Mouse (Mus musculus): ENCODE measurements around the gene Rint1. TPM values are rescaled to one million over a fixed set of nuclear protein-coding genes. Genes with fewer than 3 reads are reported as not detected.
"Not testable (repeated sequence)": the region's sequence is repeated elsewhere in the genome, so short reads cannot be mapped to it uniquely, and the experiment has no call there.

Gene Rint1
- polyA plus RNA-seq, 1 experiment: 15.4 TPM

DNA sequence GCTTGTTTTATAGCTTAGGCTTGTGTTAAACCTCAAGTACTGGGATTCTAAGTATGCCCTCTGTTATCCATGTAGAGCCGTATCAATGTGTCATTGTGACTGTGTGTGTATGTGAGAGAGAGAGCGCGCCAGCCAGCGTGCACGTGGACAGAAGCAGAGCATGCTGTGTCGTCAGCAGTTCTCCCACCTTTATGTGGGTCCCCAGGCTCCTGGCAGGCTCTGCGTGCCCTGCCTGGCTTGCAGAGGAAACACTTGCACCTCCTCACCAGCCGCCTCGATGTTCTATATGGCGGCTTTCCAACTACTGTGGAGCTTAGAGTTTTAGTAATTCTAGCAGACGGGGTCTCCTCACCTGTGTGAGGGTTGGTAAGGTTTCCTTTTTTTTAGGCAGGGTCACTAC lies 34.8 kb downstream of the Rint1 start:
- H3K4me3 ChIP-seq (ENCODE audit: insufficient read depth, low read length): no peak overlapping the region
- H3K27ac ChIP-seq (ENCODE audit: insufficient read depth, low read length): no peak overlapping the region
- TF ChIP-seq POLR2A (IDR thresholded peaks at IDR 0.05; ENCODE audit: extremely low read depth, insufficient read depth, low read length): no peak
- no peak for TF ChIP-seq CTCF (IDR thresholded peaks at IDR 0.05; ENCODE audit: extremely low read depth, insufficient read depth, low read length)
- no peaks in the 10 kb centered on the region for H3K4me1 ChIP-seq (ENCODE audit: control insufficient read depth, insufficient read depth, low read length)

DNA sequence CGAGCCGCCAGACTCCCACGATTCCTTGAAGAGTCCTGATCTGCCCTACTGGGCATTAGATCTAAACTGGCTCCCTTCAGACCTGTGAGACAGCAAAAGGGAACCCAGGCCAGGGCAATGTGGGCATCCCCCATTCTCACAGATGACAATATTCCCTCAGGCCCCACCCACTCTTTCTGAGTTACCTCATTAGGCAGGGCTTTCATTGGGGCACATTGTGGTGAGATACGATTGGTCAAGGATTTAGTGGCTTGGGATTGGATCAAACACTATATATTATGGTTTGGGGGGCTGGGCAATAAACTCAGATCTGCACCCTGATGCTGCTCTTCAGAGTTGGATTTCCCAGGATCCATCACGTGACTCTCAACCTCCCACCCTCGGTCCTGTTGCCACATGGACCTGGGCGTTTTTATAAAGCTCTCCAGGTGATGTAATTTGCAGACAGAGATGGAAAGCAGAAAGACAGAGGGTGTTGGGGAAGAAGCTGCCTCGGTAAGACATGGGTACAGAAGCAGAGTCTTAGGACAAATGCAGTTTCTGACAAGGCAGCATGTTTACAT lies 36.7 kb downstream of the Rint1 start:
- Histone ChIP-seq H3K4me3 (ENCODE audit: insufficient read depth, low read length) (no peak overlapping the region), H3K4me1 (ENCODE audit: control insufficient read depth, insufficient read depth, low read length) (no peaks in the 10 kb centered on the region), H3K27ac (ENCODE audit: insufficient read depth, low read length) (no peak overlapping the region)
- TF ChIP-seq CTCF (IDR thresholded peaks at IDR 0.05; ENCODE audit: extremely low read depth, insufficient read depth, low read length): no peak

DNA sequence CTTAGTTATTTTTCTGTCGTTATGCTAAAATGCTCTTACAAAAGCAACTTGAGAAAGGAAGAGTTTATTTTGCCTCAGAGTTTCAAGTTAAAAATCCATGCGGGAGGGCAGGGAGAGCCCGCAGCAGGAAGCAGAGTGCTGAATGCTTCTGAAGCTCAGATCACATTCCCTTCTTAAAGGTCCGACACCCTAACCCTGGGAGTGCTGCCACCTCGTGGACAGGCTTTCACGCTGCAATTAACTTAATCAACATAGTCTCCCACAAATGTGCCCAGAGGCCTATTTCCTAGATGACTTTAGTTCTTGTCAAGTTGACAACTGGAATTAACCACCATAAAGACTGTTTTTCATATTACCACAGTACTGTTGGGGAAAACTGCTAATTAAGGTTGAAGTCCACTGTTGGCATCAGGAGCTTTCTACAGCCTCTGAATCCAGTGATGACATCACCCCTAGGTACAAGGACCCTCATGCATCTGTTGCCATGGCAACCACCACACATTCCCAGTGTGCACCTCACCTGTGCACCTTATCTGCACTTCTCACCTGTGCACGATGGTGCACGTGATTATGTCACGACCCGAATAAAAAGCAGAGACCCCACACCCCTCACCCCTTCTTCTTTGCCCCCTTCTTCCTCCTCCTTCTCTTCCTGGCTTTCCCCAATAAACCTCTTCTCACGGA lies 39.0 kb downstream of the Rint1 start:
- TF ChIP-seq CTCF (IDR thresholded peaks at IDR 0.05; ENCODE audit: extremely low read depth, insufficient read depth, low read length): peak; percentile 71
- no peak for TF ChIP-seq POLR2A (IDR thresholded peaks at IDR 0.05; ENCODE audit: extremely low read depth, insufficient read depth, low read length)
- no peaks in the 10 kb centered on the region for H3K4me1 ChIP-seq (ENCODE audit: control insufficient read depth, insufficient read depth, low read length)
- no peak overlapping the region for H3K27ac ChIP-seq (ENCODE audit: insufficient read depth, low read length)
- no peak overlapping the region for H3K4me3 ChIP-seq (ENCODE audit: insufficient read depth, low read length)

DNA sequence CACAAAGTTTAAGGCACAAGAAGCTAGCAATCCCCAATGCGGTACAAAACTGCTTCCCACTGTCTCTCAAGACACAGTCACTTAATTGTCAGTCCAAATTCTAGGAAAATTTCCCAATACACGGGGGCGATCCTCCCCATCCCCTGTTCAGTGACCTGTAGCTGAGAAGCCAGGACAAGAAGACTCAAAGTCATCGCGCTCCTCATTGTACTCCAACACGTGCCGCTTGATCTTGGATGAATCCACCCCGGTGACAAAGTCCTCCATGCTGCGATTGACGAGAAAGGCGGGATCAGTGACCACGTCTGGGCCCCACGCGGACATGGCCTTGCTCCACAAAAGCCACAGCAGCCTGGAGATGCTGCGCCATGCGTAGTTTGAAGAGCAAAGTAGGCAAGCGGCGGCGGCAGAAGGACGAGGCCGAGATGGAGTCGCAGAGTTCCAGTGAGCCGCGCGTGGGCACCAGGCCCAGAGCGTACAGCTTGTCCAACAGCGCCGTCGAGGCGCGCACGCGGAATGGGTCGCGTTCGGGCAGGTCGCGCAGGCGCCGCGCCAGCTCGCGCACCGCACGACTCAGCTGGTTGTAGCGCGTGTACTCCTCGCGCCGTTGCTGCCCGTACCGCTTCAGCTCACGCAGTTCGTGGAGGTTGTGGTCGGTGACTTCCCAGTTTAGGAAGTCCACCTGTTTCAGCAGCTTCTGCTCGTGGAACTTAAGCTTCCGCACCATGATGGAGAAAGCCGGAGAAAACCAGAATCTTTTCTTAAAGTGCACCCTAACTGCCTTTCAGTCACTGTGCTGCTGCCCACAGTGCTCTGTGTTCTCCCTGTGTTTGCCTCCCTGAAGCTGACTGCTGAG lies 43.6 kb downstream of the Rint1 start:
- Histone ChIP-seq H3K4me3 (ENCODE audit: insufficient read depth, low read length) (no peak overlapping the region), H3K4me1 (ENCODE audit: control insufficient read depth, insufficient read depth, low read length) (no peaks in the 10 kb centered on the region), H3K27ac (ENCODE audit: insufficient read depth, low read length) (no peak overlapping the region)
- TF ChIP-seq CTCF (IDR thresholded peaks at IDR 0.05; ENCODE audit: extremely low read depth, insufficient read depth, low read length) (no peak), POLR2A (IDR thresholded peaks at IDR 0.05; ENCODE audit: extremely low read depth, insufficient read depth, low read length) (no peak)

DNA sequence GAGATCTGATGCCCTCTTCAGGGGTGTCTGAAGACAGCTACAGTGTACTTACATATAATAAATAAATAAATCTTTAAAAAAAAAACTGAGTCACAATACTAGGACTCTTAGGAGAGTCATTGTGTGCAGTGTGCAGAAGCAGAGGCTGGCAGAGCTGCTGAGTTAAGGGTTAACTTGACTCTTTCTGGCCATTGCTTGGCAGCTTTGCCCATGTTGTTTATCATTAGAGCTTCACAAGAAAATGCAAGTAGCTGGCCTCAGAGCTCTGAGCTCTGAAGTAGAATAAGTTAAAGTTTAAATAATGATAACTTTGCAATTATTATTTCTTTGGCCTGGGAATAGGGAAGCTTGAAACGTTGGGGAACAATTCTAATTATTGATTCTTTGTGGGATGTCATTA lies 48.2 kb downstream of the Rint1 start:
- not testable (repeated sequence) for H3K27ac ChIP-seq (ENCODE audit: insufficient read depth, low read length); H3K4me3 ChIP-seq (ENCODE audit: insufficient read depth, low read length); H3K4me1 ChIP-seq (ENCODE audit: control insufficient read depth, insufficient read depth, low read length)

DNA sequence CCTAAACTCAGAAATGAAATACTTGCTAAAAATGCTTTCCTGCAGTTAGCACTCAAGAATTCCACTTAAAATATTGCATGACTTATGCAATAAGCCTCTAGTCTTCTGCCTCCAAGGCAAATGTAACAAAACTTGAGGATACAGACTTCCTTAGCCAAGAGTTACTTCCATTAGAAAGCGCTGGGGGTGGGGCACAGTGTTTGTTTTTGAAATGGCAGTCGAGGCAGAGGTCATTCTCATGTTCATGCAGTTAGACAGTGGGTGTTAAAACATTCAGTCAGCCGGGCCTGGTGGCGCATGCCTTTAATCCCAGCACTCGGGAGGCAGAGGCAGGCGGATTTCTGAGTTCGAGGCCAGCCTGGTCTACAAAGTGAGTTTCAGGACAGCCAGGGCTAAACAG lies 50.6 kb downstream of the Rint1 start:
- Histone ChIP-seq H3K4me3 (ENCODE audit: insufficient read depth, low read length) (no peak overlapping the region), H3K4me1 (ENCODE audit: control insufficient read depth, insufficient read depth, low read length) (peaks cover 3% of the 10 kb centered on the region; the same call in 1 of the 2 replicates), H3K27ac (ENCODE audit: insufficient read depth, low read length) (no peak overlapping the region)
- no peak for TF ChIP-seq POLR2A (IDR thresholded peaks at IDR 0.05; ENCODE audit: extremely low read depth, insufficient read depth, low read length)
- no peak for TF ChIP-seq CTCF (IDR thresholded peaks at IDR 0.05; ENCODE audit: extremely low read depth, insufficient read depth, low read length)

DNA sequence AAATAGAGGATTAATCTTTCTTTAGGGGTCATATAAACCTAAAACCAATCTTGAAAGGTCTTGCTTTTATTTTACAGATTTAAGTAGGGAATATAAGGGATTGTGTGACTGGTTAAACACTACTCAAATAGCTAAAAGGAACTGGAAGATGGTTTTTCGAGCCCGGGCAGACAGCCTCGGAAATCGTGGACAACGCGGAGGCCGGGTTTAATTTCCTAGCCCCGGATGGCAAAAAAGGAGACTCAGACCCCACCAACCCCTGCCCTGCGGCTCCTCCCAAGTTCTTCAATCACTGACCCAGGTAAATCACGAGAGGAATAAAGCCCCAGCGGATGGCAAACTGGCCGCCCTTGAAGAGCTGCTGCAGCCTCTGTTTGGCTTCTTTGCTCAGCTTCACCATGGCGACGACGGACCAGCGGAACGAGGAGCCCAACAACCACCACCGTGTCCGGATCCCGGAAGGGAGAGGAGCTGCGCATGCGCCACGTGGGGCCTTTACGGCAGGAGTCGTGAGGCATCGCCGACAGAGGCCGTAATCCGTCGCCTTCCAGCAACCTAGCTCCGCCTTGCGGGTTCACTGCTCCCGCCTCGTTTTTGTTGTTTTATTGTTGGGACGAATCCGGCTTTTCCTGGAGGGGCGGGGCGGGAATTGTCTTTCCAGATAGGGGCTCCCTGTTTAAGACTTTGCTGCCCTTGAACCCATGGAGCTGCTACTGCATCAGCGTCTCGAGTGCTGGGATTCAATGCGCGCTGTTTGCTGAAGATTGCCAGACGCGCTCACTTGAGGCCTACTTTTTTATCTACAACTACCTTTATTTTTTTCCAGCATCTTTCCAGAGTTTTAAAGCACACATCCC lies 56.4 kb downstream of the Rint1 start, which contains the start of gene Tomm7:
TSS of gene Tomm7 (minus strand) at position 488 of the 857 bp plus-strand sequence.
- TF ChIP-seq CTCF (IDR thresholded peaks at IDR 0.05; ENCODE audit: extremely low read depth, insufficient read depth, low read length) (no peak), POLR2A (IDR thresholded peaks at IDR 0.05; ENCODE audit: extremely low read depth, insufficient read depth, low read length) (peak; percentile 94)
- Histone ChIP-seq H3K27ac (ENCODE audit: insufficient read depth, low read length) (peak within 1 kb of the TSS; percentile 24; the same call in 1 of the 2 replicates), H3K4me1 (ENCODE audit: control insufficient read depth, insufficient read depth, low read length) (peaks cover 3% of the 10 kb centered on the region; the same call in 1 of the 2 replicates), H3K4me3 (ENCODE audit: insufficient read depth, low read length) (peak within 1 kb of the TSS; percentile 57)

DNA sequence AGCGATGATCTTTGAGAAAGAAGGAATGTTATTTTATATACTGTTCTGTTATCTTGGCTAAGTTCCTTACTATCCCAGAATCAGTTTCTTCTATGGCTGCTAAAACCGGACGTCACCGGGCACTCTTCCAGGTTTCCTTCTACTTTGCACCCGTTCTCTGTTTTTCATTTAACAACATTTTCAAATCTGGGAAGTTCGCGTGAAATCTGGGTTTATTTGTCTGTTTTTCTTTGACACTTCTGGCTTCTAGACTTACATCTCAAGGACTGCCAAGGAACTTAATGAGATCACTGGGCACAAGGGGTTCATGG lies 57.0 kb downstream of the Rint1 start:
- Histone ChIP-seq H3K27ac (ENCODE audit: insufficient read depth, low read length) (no peak overlapping the region), H3K4me1 (ENCODE audit: control insufficient read depth, insufficient read depth, low read length) (peaks cover 3% of the 10 kb centered on the region; the same call in 1 of the 2 replicates), H3K4me3 (ENCODE audit: insufficient read depth, low read length) (peak overlapping the region; percentile 57)
- TF ChIP-seq CTCF (IDR thresholded peaks at IDR 0.05; ENCODE audit: extremely low read depth, insufficient read depth, low read length) (no peak), POLR2A (IDR thresholded peaks at IDR 0.05; ENCODE audit: extremely low read depth, insufficient read depth, low read length) (no peak)

DNA sequence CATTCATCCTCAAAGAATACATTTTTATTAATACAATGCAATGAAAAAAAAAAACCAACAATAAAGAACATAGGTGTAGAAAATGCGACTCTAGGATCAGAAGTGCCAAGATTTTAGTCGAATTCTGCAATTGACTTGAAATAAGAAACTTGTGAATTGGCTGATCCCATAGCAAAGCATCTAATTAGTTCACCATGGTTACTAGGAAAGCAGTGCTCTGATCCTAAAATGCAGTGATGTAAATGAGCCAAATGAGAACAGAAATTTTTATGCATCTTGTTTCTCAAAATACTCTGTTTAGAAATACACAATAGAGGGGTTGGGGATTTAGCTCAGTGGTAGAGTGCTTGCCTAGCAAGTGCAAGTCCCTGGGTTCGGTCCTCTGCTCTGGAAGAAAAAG lies 57.6 kb downstream of the Rint1 start:
- H3K4me1 ChIP-seq (ENCODE audit: control insufficient read depth, insufficient read depth, low read length): peaks cover 3% of the 10 kb centered on the region; the same call in 1 of the 2 replicates
- H3K27ac ChIP-seq (ENCODE audit: insufficient read depth, low read length): no peak overlapping the region
- no peak overlapping the region; the same call in 1 of the 2 replicates for H3K4me3 ChIP-seq (ENCODE audit: insufficient read depth, low read length)
- TF ChIP-seq CTCF (IDR thresholded peaks at IDR 0.05; ENCODE audit: extremely low read depth, insufficient read depth, low read length) (no peak), POLR2A (IDR thresholded peaks at IDR 0.05; ENCODE audit: extremely low read depth, insufficient read depth, low read length) (no peak)

Measured in cortical plate, adult 2 months (tissue).